Mouse (Mus musculus): ENCODE results near the gene Itgb7. TPM values are rescaled to one million over a fixed set of nuclear protein-coding genes. Genes with fewer than 3 reads are reported as not detected.

Itgb7 gene
- polyA plus RNA-seq, 1 experiment from 2014 or later = 1.1 TPM

DNA sequence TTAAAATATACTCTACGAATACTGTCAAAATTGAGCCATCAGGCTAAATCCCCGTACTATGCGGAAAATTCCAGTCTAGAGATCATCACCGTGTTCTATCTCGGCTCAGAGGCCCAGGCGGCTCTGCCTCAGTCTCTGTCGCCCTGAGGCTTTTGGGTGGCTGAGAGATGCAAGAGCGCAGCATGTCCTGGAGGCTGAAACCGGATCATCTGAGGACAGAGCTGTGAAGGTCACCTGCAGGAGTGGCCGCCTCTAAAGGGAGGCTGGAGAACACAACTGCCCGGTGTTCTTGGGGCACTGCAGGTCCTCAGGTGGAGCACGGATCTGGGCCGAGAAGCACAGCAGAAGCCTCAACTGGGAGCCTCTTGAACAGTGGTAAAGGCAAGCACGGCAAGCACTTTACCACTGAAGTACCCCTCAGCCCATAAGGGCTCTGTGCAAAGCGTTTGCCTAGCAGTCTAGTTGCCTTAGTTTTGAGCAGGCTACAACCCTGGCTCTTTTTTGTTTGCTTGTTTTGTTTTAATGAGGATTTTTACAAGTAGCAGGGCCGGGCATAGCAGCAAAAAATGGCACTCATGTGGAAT, 55.9 kb downstream of the Itgb7 start:
- no peak overlapping the region for H3K27ac ChIP-seq (ENCODE audit: low read depth, low read length)
- H3K9me3 ChIP-seq (ENCODE audit: control insufficient read depth, low read length) = no peaks in the 10 kb centered on the region
- no peak overlapping the region for H3K4me2 ChIP-seq (ENCODE audit: low read depth, low read length, severe bottlenecking)
- WGBS = 89% methylated on average over 16 of the region's 16 CpGs
- DNase-seq (ENCODE audit: low spot score) (no peak), ATAC-seq (replicated peaks; ENCODE audit: low FRiP score) (no peak)
- no peak overlapping the region for H3K4me3 ChIP-seq (ENCODE audit: low read depth, low read length)
- no peaks in the 10 kb centered on the region for H3K36me3 ChIP-seq (ENCODE audit: control insufficient read depth, insufficient read depth, low read length)
- H3K4me1 ChIP-seq (replicated peaks; ENCODE audit: control insufficient read depth, insufficient read depth, low read length) = no peaks in the 10 kb centered on the region
- H3K9ac ChIP-seq (ENCODE audit: low read length) = no peak overlapping the region
- no peaks in the 10 kb centered on the region for H3K27me3 ChIP-seq (ENCODE audit: control insufficient read depth, insufficient read depth, low read length)

DNA sequence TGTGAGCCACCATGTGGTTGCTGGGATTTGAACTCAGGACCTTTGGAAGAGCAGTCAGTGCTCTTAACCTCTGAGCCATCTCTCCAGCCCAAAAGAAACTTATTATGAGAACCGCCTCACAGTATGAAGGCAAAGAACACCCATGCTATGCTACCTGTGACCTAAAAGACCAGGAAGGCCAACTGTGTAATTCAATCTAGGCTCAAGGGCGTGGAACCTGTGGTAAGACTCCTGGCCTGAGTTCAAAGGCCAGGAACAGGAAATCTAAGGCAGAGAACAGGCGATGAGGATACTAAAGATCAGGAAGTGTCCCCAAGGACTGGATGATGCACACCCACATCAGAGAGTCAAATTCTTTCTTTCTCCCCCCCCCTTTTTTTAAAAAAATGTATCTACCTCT, 58.2 kb downstream of the Itgb7 start:
- no peaks in the 10 kb centered on the region for H3K27me3 ChIP-seq (ENCODE audit: control insufficient read depth, insufficient read depth, low read length)
- H3K4me3 ChIP-seq (ENCODE audit: low read depth, low read length) = no peak overlapping the region
- no peak overlapping the region for H3K4me2 ChIP-seq (ENCODE audit: low read depth, low read length, severe bottlenecking)
- no peaks in the 10 kb centered on the region for H3K9me3 ChIP-seq (ENCODE audit: control insufficient read depth, low read length)
- no peaks in the 10 kb centered on the region for H3K4me1 ChIP-seq (replicated peaks; ENCODE audit: control insufficient read depth, insufficient read depth, low read length)
- WGBS = 85% methylated on average over 3 of the region's 3 CpGs
- no peak overlapping the region for H3K27ac ChIP-seq (ENCODE audit: low read depth, low read length)
- DNase-seq (ENCODE audit: low spot score) = no peak
- no peak overlapping the region for H3K9ac ChIP-seq (ENCODE audit: low read length)
- no peak for ATAC-seq (replicated peaks; ENCODE audit: low FRiP score)
- H3K36me3 ChIP-seq (ENCODE audit: control insufficient read depth, insufficient read depth, low read length) = no peaks in the 10 kb centered on the region

DNA sequence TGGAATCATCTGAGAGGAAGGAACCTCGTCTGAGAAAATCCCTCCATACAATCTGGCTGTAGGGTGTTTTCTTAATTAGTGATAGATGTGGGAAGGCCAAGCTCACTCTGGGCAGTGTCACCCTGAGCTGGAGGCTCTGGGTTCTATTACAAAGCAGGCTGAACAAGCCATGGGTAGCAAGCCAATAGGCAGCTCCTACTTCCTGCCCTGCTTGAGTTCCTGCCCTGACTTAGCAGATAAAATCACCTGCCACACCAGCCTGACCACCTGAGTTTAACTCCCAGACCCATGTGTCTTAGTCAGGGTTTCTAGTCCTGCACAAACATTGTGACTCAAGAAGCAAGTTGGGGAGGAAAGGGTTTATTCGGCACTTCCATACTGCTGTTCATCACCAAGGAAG, 62.7 kb downstream of the Itgb7 start:
- WGBS = 67% methylated on average over 2 of the region's 2 CpGs
- H3K4me3 ChIP-seq (ENCODE audit: low read depth, low read length) = no peak overlapping the region
- DNase-seq (ENCODE audit: low spot score) (no peak), ATAC-seq (replicated peaks; ENCODE audit: low FRiP score) (no peak)
- H3K4me1 ChIP-seq (replicated peaks; ENCODE audit: control insufficient read depth, insufficient read depth, low read length) = no peaks in the 10 kb centered on the region
- no peaks in the 10 kb centered on the region for H3K9me3 ChIP-seq (ENCODE audit: control insufficient read depth, low read length)
- no peaks in the 10 kb centered on the region for H3K27me3 ChIP-seq (ENCODE audit: control insufficient read depth, insufficient read depth, low read length)
- no peaks in the 10 kb centered on the region for H3K36me3 ChIP-seq (ENCODE audit: control insufficient read depth, insufficient read depth, low read length)
- no peak overlapping the region for H3K9ac ChIP-seq (ENCODE audit: low read length)
- no peak overlapping the region for H3K4me2 ChIP-seq (ENCODE audit: low read depth, low read length, severe bottlenecking)
- no peak overlapping the region for H3K27ac ChIP-seq (ENCODE audit: low read depth, low read length)

DNA sequence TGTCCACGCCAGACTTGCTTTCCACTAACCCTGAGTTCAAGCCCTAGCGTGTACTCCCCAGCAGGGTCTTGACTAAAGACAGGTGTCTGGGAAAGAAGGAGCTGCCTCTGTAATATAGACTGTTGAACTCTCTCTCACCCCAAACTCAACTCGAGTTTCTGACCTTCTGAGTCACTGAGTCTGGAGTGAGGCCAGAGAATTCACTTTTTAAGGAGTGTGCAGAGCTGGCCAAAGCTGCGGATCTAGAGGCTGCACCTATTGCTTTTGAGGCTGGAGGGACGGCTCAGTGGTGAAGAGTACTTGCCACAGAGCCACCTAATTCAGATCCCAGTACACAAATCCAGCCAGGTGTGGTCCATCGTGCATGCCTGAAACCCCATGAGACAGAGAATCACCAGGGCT, 64.1 kb downstream of the Itgb7 start:
- DNase-seq (ENCODE audit: low spot score) (no peak), ATAC-seq (replicated peaks; ENCODE audit: low FRiP score) (no peak)
- Histone ChIP-seq H3K4me2 (ENCODE audit: low read depth, low read length, severe bottlenecking) (no peak overlapping the region), H3K9ac (ENCODE audit: low read length) (no peak overlapping the region), H3K27me3 (ENCODE audit: control insufficient read depth, insufficient read depth, low read length) (no peaks in the 10 kb centered on the region), H3K36me3 (ENCODE audit: control insufficient read depth, insufficient read depth, low read length) (no peaks in the 10 kb centered on the region), H3K4me1 (replicated peaks; ENCODE audit: control insufficient read depth, insufficient read depth, low read length) (no peaks in the 10 kb centered on the region), H3K4me3 (ENCODE audit: low read depth, low read length) (no peak overlapping the region), H3K27ac (ENCODE audit: low read depth, low read length) (no peak overlapping the region), H3K9me3 (ENCODE audit: control insufficient read depth, low read length) (no peaks in the 10 kb centered on the region)
- WGBS = 63% methylated on average over 6 of the region's 6 CpGs

Other genes starting within 250 kb of the Itgb7 start
- gene Krt8, start 227.5 kb downstream of the Itgb7 start, polyA plus RNA-seq (2014; fragmentation: Nextera tagmentation; extraction: Ambion mirVana) = 16.2 and 19.2 TPM in 2 replicates
- 12.0 and 13.6 TPM in 2 replicates for gene Krt18, start 203.8 kb downstream of the Itgb7 start, polyA plus RNA-seq (2014; fragmentation: Nextera tagmentation; extraction: Ambion mirVana)
- gene Eif4b, start 158.2 kb downstream of the Itgb7 start, polyA plus RNA-seq (2014; fragmentation: Nextera tagmentation; extraction: Ambion mirVana) = 122 and 129 TPM in 2 replicates
- 8.8 and 10.5 TPM in 2 replicates for gene Tns2, start 131.5 kb downstream of the Itgb7 start, polyA plus RNA-seq (2014; fragmentation: Nextera tagmentation; extraction: Ambion mirVana)
- 12.0 and 12.1 TPM in 2 replicates for gene Spryd3, start 95.7 kb downstream of the Itgb7 start, polyA plus RNA-seq (2014; fragmentation: Nextera tagmentation; extraction: Ambion mirVana)
- gene Igfbp6, start 87.6 kb downstream of the Itgb7 start, polyA plus RNA-seq (2014; fragmentation: Nextera tagmentation; extraction: Ambion mirVana) = 0.33 TPM in 1 of 2 replicates, not detected in the other
- gene Soat2, start 81.4 kb downstream of the Itgb7 start, polyA plus RNA-seq (2014; fragmentation: Nextera tagmentation; extraction: Ambion mirVana) = not detected in 2 replicates
- 79.8 and 80.7 TPM in 2 replicates for gene Zfp740, start 28.7 kb downstream of the Itgb7 start, polyA plus RNA-seq (2014; fragmentation: Nextera tagmentation; extraction: Ambion mirVana)
- 38.2 and 39.2 TPM in 2 replicates for gene Csad, start 27.2 kb downstream of the Itgb7 start, polyA plus RNA-seq (2014; fragmentation: Nextera tagmentation; extraction: Ambion mirVana)
- gene Rarg, start 25.6 kb upstream of the Itgb7 start, polyA plus RNA-seq (2014; fragmentation: Nextera tagmentation; extraction: Ambion mirVana) = 19.3 and 19.7 TPM in 2 replicates
- 0.21 and 0.48 TPM in 2 replicates for gene Gm9918, start 38.6 kb upstream of the Itgb7 start, polyA plus RNA-seq (2014; fragmentation: Nextera tagmentation; extraction: Ambion mirVana)
- gene Mfsd5, start 47.5 kb upstream of the Itgb7 start, polyA plus RNA-seq (2014; fragmentation: Nextera tagmentation; extraction: Ambion mirVana) = 55.6 and 64.7 TPM in 2 replicates
- gene Espl1, start 64.3 kb upstream of the Itgb7 start, polyA plus RNA-seq (2014; fragmentation: Nextera tagmentation; extraction: Ambion mirVana) = 58.3 and 60.3 TPM in 2 replicates
- 357 and 374 TPM in 2 replicates for gene Pfdn5, start 94.2 kb upstream of the Itgb7 start, polyA plus RNA-seq (2014; fragmentation: Nextera tagmentation; extraction: Ambion mirVana)
- 113 and 124 TPM in 2 replicates for gene Myg1, start 99.8 kb upstream of the Itgb7 start, polyA plus RNA-seq (2014; fragmentation: Nextera tagmentation; extraction: Ambion mirVana)
- 103 and 114 TPM in 2 replicates for gene Aaas, start 118.8 kb upstream of the Itgb7 start, polyA plus RNA-seq (2014; fragmentation: Nextera tagmentation; extraction: Ambion mirVana)
- 0.20 and 0.52 TPM in 2 replicates for gene Sp7, start 135.2 kb upstream of the Itgb7 start, polyA plus RNA-seq (2014; fragmentation: Nextera tagmentation; extraction: Ambion mirVana)
- 12.2 and 12.5 TPM in 2 replicates for gene Sp1, start 174.2 kb upstream of the Itgb7 start, polyA plus RNA-seq (2014; fragmentation: Nextera tagmentation; extraction: Ambion mirVana)
- gene Amhr2, start 213.4 kb upstream of the Itgb7 start, polyA plus RNA-seq (2014; fragmentation: Nextera tagmentation; extraction: Ambion mirVana) = 1.0 TPM in 1 of 2 replicates, not detected in the other
- gene Prr13, start 227.1 kb upstream of the Itgb7 start, polyA plus RNA-seq (2014; fragmentation: Nextera tagmentation; extraction: Ambion mirVana) = 87.9 and 97.2 TPM in 2 replicates
- 236 and 247 TPM in 2 replicates for gene Pcbp2, start 238.6 kb upstream of the Itgb7 start, polyA plus RNA-seq (2014; fragmentation: Nextera tagmentation; extraction: Ambion mirVana)